Mouse (Mus musculus) liver, adult 2 months (tissue): ENCODE measurements around the gene Trpm1.

ENCODE experiments used
- CTCF ChIP-seq: fragments of 200-500 bp; IDR thresholded peaks from 2 replicates; pipeline ENCODE4 v1.5.1; 2011; ENCODE audit warnings: low read depth, low read length, control low read depth
- POLR2A ChIP-seq: fragments of 200-500 bp; IDR thresholded peaks from 2 replicates; pipeline ENCODE4 v1.6.1; 2011; ENCODE audit warnings: low read length, control low read depth; ENCODE audit not compliant: insufficient read depth; ENCODE audit errors: extremely low read depth

- no peak for TF ChIP-seq CTCF
- TF ChIP-seq POLR2A: no peak
Measured at GRCm38 (mm10) chr7:64185203-64185931, 31.7 kb downstream of the Trpm1 start.
